Mouse (Mus musculus) limb, embryonic 15.5 days (tissue): ENCODE data around the gene Tbc1d32. TPM values are rescaled to one million over a fixed set of nuclear protein-coding genes. Genes with fewer than 3 reads are reported as not detected.

Source experiments
- ATAC-seq: fragments of 200-750 bp; cut with Nextera tagmentation; 2 replicates; pipeline ENCODE4 v1.8.0; 2017; ENCODE audit warnings: low read depth, moderate TSS enrichment; ENCODE audit not compliant: insufficient number of reproducible peaks, low FRiP score, low TSS enrichment
- H3K27ac ChIP-seq: fragments of 300-500 bp; sonication (generic); 2 replicates; pipeline ENCODE4 v1.5.1; 2015; ENCODE audit warnings: moderate library complexity, mild to moderate bottlenecking, inconsistent platforms
- H3K27me3 ChIP-seq: fragments of 300-500 bp; sonication (generic); 2 replicates; pipeline ENCODE4 v1.6.1; 2015; ENCODE audit warnings: inconsistent platforms
- H3K36me3 ChIP-seq: fragments of 300-500 bp; sonication (generic); 2 replicates; pipeline ENCODE4 v1.6.1; 2015; ENCODE audit warnings: inconsistent platforms
- H3K4me1 ChIP-seq: fragments of 300-500 bp; sonication (generic); 2 replicates; pipeline ENCODE4 v1.6.1; 2015; ENCODE audit warnings: inconsistent platforms
- H3K4me2 ChIP-seq: fragments of 300-500 bp; sonication (generic); 2 replicates; pipeline ENCODE4 v1.6.1; 2015; ENCODE audit warnings: mild to moderate bottlenecking, inconsistent platforms
- H3K4me3 ChIP-seq: fragments of 300-500 bp; sonication (generic); 2 replicates; pipeline ENCODE4 v1.5.1; 2015; ENCODE audit warnings: mild to moderate bottlenecking, inconsistent platforms
- H3K9ac ChIP-seq: fragments of 300-500 bp; sonication (generic); 2 replicates; pipeline ENCODE4 v1.6.1; 2015; ENCODE audit warnings: inconsistent platforms
- H3K9me3 ChIP-seq: fragments of 300-500 bp; sonication (generic); 2 replicates; pipeline ENCODE4 v1.6.1; 2016; ENCODE audit warnings: inconsistent platforms
- WGBS: fragments of 180-500 bp; shearing (Covaris S2); methylation state at CpG from one replicate; pipeline ENCODE4 v1.1.7; 2015; 5-methylcytosine and 5-hydroxymethylcytosine counted together
- polyA plus RNA-seq: library from polyadenylated mRNA; unstranded; fragments of >200 nt; fragmentation: Nextera tagmentation; extraction: Ambion mirVana; gene quantifications from 2 replicates; pipeline ENCODE4 v1.2.1, GENCODE M21; 2015

Tbc1d32 gene
- polyA plus RNA-seq, 1 experiment from 2014 or later, result 3.0 TPM

DNA sequence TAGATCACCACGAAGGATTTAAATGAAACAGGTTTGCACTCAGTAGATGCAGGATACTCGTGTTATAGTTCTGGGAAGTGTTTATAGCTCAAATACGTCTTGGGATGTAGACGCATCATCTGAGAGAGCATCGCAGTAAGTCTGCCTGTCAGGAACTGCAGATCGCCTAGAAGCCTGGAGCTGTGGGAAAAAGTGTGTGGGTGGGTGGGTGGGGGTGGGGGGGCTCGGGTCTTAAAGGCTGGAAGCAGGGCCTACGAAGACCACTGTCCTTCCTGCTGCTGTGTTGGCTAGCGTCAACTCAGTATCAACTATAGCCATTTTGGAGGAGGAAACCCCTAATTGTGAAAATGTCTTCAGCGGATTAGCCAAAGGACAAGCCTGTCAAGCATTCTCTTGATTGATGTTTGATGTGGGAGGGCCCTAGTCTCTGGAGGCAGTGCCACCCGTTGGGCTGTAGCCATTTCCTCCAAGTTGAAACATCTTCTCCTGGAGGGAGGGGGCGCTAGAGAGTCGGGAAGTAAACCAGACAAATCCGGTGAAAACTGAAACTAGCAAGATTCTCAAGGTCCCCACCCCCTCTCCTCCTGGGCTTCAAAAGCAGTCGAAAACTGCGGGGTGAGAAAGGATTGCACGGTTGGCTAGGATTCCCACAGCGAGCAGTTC, 122.0 kb downstream of the Tbc1d32 start, which contains the start of gene Msl3l2:
TSS of gene Msl3l2 (plus strand) at position 585 of the 663 bp plus-strand sequence.
- H3K36me3 ChIP-seq, result no peaks in the 10 kb centered on the region
- 28% methylated on average over 18 of the region's 18 CpGs for WGBS
- H3K27ac ChIP-seq, result no peak within 1 kb of the TSS
- H3K27me3 ChIP-seq, result no peaks in the 10 kb centered on the region
- H3K4me2 ChIP-seq, result peak within 1 kb of the TSS; percentile 40
- no peaks in the 10 kb centered on the region for H3K9me3 ChIP-seq
- H3K9ac ChIP-seq, result 0 out of 2 replicates have a peak within 1 kb of the TSS, but pooled peaks have one; percentile 14
- ATAC-seq, result peak; percentile 72; the same call in 1 of the 2 replicates
- peak within 1 kb of the TSS; percentile 34 for H3K4me3 ChIP-seq
- H3K4me1 ChIP-seq, result peaks cover 4% of the 10 kb centered on the region; the same call in 1 of the 2 replicates

DNA sequence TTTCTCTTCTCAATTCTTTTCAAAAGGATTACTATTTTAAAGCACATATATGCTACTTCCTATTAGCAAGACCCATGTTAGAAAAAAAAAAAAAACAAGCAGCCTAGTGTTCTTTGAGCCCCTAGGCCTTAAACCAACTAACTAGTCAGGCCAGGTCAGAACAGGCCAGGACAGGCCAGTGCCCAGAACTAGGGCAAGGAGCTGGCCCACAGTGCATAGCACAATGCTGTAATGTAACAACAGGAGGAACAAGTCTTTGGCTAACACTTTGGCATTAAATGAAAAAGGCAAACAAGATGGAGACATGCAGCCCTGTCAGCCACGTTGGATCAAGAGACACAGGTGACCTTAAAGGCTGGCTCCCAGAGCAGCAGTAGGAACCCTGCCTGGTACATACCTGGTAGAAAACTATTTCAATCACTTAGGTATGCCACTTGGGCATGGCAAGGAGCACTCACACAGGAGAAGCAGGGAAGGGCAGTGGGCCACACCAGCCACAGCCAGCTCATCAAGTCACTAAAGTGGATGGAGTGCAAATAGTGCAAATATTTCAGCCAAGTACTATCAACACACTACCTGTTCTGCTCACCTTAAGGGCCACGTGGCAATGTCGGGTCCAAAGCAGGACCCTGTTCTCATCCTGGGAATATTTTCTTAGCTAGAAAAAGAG, 128.7 kb downstream of the Tbc1d32 start:
- no peak overlapping the region for H3K4me2 ChIP-seq
- H3K27me3 ChIP-seq, result no peaks in the 10 kb centered on the region
- no peak for ATAC-seq
- no peak overlapping the region for H3K9ac ChIP-seq
- no peak overlapping the region for H3K27ac ChIP-seq
- H3K4me1 ChIP-seq, result no peaks in the 10 kb centered on the region
- no peak overlapping the region for H3K4me3 ChIP-seq
- no peaks in the 10 kb centered on the region for H3K36me3 ChIP-seq
- no peaks in the 10 kb centered on the region for H3K9me3 ChIP-seq
- 86% methylated on average over 3 of the region's 3 CpGs for WGBS

DNA sequence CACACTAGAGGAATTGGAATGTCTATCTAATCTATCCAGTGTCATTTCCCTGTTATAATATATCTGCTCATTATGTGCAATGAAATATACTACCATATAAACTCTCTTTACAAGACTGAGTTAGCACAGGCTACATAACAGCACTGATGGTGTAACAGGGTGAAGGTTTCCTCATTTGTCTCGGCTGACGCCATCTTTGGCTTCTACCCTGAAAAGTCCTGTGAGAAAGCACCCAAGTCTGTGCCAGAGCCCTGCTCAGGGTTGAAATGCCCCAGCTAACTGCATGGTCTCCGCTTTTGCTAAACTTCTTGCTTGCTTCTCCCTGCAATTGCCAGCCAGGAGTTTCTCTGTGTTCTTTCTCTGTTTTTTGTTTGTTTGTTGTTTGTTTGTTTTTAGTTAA, 129.4 kb downstream of the Tbc1d32 start:
- ATAC-seq, result no peak
- H3K4me3 ChIP-seq, result no peak overlapping the region
- no peak overlapping the region for H3K27ac ChIP-seq
- no peak overlapping the region for H3K4me2 ChIP-seq
- no peaks in the 10 kb centered on the region for H3K36me3 ChIP-seq
- H3K9ac ChIP-seq, result no peak overlapping the region
- H3K9me3 ChIP-seq, result no peaks in the 10 kb centered on the region
- no peaks in the 10 kb centered on the region for H3K27me3 ChIP-seq
- 73% methylated on average over 3 of the region's 3 CpGs for WGBS
- no peaks in the 10 kb centered on the region for H3K4me1 ChIP-seq

DNA sequence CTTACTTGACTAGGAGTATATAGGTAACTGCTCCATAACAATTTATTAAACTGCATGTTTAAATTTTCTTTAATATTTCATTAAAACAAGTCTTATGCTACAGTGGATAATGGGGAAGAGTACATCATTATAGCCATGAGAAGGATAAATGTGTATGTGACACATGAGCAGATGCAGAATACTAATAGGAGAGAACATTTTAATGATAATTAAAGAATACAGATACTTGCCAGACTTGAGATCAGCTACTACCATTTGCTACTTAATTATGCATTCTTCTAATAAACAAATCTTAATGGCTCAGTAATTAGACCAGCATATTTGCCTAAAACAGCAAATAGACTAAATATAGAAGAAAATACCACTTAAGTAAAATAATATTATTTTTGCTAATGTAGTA, 131.7 kb downstream of the Tbc1d32 start:
- Histone ChIP-seq H3K4me1 (no peaks in the 10 kb centered on the region), H3K27me3 (no peaks in the 10 kb centered on the region), H3K4me3 (no peak overlapping the region), H3K9ac (no peak overlapping the region), H3K9me3 (no peaks in the 10 kb centered on the region), H3K36me3 (no peaks in the 10 kb centered on the region), H3K27ac (no peak overlapping the region), H3K4me2 (no peak overlapping the region)
- ATAC-seq, result no peak

DNA sequence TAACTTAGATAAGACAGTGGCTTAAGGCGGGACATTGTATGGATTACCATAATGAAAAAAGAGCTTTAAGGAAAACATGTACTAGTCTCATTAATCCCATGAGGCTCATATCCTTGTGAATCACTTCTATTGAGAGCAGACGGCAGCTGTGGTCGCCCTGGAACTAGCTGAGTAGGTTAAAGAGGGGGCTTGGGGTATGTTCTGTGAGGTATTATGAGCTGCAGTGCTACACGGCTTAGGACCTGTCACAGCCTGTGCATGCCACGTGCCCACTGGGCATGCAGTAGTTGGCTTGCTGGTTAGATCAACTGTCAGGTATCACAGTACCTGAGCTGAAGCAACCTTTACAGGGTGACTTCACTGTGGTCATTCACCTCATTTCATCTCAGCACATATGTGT, 133.9 kb downstream of the Tbc1d32 start:
- no peaks in the 10 kb centered on the region for H3K36me3 ChIP-seq
- no peak overlapping the region for H3K27ac ChIP-seq
- no peak overlapping the region for H3K4me3 ChIP-seq
- no peak overlapping the region for H3K9ac ChIP-seq
- H3K27me3 ChIP-seq, result no peaks in the 10 kb centered on the region
- ATAC-seq, result no peak
- no peak overlapping the region for H3K4me2 ChIP-seq
- 53% methylated on average over 5 of the region's 5 CpGs for WGBS
- no peaks in the 10 kb centered on the region for H3K4me1 ChIP-seq
- H3K9me3 ChIP-seq, result no peaks in the 10 kb centered on the region

DNA sequence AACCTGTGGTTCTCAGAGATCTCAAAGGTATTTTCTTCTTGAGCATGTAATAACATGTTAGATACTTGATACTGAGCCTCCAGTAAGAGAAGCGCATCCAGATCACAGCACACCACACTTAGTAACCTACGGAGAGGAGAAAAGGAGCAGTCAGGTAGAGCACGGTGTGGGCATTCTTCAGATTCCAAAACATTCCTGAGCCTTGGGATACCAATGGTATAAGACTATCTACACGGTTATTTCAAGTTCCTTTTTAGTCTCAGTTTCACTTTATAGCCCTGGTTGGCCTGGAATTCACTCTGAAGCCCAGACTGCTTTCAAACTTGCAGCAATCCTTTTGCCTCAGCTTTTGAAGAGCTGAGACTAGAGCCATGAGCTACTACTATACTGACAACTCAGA, 138.8 kb downstream of the Tbc1d32 start:
- H3K9me3 ChIP-seq, result no peaks in the 10 kb centered on the region
- no peak overlapping the region for H3K27ac ChIP-seq
- H3K4me3 ChIP-seq, result no peak overlapping the region
- no peak for ATAC-seq
- no peaks in the 10 kb centered on the region for H3K36me3 ChIP-seq
- 65% methylated on average over 4 of the region's 4 CpGs for WGBS
- no peaks in the 10 kb centered on the region for H3K4me1 ChIP-seq
- H3K27me3 ChIP-seq, result no peaks in the 10 kb centered on the region
- no peak overlapping the region for H3K4me2 ChIP-seq
- no peak overlapping the region for H3K9ac ChIP-seq

DNA sequence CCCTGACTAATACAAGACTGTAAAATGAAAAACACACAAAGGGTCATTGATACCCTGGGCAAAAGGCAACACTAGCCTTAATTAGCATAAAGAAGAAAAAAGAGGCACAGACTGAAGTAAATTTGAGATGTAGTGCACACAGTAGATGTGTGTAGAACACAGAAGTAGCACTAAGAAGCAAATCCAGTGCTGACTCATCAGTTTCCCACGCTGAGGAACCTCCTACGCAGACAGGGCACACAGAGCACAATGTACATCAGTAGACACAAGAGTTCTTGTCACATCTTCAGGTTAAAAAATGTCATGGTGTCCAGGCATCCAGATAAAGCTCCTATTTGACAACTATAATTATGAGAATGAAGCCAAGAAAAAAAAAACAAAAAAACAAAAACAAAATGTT, 165.7 kb downstream of the Tbc1d32 start:
- Histone ChIP-seq H3K27ac (no peak overlapping the region), H3K4me1 (no peaks in the 10 kb centered on the region), H3K36me3 (no peaks in the 10 kb centered on the region), H3K9me3 (no peaks in the 10 kb centered on the region), H3K4me2 (no peak overlapping the region), H3K27me3 (no peaks in the 10 kb centered on the region), H3K9ac (no peak overlapping the region), H3K4me3 (no peak overlapping the region)
- no peak for ATAC-seq
- WGBS, result 92% methylated on average over 2 of the region's 2 CpGs

DNA sequence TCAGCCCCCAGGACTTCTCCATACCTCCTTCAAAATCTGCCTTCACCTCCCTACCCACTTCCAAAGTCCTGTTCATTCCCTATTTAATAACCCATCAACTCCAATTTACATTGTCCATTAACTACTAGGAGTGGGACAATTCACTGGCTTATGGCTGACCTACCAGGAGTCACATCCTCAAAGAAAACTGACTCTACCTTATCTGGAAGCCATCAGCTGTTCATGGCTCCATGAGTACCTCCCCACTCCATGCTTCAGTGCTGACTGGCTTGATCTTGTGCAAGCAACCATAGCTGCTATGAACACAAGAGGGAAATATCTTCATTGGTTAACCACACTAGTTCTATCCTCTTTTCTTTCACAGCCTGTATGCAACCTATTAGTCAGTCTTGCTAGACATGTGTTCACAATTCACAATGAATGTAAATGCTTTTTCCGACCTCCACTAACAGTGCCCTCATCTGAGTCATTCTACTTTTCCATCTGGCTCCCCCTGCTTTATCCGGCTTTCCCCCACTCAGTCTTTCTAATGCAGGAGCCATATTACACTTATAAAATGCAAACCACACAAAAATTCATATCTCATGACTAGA, 167.2 kb downstream of the Tbc1d32 start:
- Histone ChIP-seq H3K27ac (no peak overlapping the region), H3K4me3 (no peak overlapping the region), H3K27me3 (no peaks in the 10 kb centered on the region), H3K9me3 (no peaks in the 10 kb centered on the region), H3K4me1 (no peaks in the 10 kb centered on the region), H3K9ac (no peak overlapping the region), H3K36me3 (no peaks in the 10 kb centered on the region), H3K4me2 (no peak overlapping the region)
- no peak for ATAC-seq
- 64% methylated on average over 2 of the region's 2 CpGs for WGBS

DNA sequence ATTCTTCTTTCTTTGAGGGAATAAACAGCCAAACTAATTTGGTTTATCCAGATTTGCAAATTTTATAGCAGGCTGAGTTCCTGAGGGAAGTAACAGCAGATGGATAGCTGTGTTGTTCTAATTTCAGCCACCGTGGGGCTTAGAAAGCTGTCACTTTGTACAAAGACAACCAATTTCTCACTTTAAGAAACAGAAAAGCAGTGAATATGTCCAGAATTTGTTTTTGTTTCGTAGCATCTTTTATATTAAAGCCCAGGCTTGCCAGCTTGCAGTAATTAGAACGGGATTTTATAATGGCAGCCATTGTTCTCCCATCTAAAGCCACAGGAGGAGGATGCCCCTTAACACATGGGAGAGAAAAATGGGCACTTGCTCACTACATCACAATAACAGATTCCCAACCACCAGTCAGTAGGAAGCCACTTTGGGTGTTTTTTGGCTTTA, 169.5 kb downstream of the Tbc1d32 start:
- no peaks in the 10 kb centered on the region for H3K36me3 ChIP-seq
- no peaks in the 10 kb centered on the region for H3K9me3 ChIP-seq
- no peak overlapping the region for H3K4me3 ChIP-seq
- no peaks in the 10 kb centered on the region for H3K4me1 ChIP-seq
- H3K4me2 ChIP-seq, result no peak overlapping the region
- WGBS, result 50% methylated on average over 3 of the region's 3 CpGs
- ATAC-seq, result no peak
- H3K27me3 ChIP-seq, result no peaks in the 10 kb centered on the region
- H3K9ac ChIP-seq, result no peak overlapping the region
- no peak overlapping the region for H3K27ac ChIP-seq

DNA sequence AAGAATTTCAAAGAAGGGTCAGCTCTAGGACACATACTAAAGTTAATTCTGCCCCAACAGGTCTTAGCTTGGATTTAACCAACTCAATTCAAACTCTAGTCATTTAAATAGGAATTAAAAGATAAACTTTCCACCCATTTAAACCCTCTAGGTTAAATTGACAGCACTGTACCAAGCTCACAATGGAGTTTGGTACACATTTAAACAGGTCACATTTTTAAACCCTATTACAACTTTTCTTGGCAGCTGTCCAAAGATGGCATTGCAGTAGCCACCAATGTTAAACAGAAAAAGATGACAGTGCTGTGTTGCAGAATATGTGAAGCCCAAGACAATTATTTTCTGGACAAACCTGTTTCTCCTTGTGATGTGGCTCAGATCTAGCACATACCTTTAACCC, 203.1 kb downstream of the Tbc1d32 start:
- Histone ChIP-seq H3K4me2 (no peak overlapping the region), H3K27me3 (no peaks in the 10 kb centered on the region), H3K27ac (no peak overlapping the region), H3K9me3 (no peaks in the 10 kb centered on the region), H3K4me3 (no peak overlapping the region), H3K36me3 (no peaks in the 10 kb centered on the region), H3K9ac (no peak overlapping the region), H3K4me1 (no peaks in the 10 kb centered on the region)
- ATAC-seq, result no peak

DNA sequence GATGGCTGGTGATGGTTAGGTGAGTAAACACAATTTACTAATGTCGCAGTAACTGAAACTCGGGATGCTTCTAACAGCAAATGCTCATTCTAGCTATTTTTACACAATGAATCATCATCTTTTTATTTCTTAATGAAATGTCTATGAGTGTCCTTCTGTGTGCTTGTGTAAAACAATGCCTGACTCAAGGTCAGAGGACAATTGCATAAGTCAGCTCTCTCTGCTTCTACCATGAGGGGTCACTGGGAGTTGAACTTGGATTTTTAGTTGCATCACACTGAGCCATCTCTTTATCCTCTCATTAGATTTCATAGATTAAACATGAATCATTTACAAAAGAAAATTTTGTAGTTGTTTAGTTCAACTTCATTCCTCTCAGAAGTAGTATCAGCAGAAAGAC, 203.9 kb downstream of the Tbc1d32 start:
- Histone ChIP-seq H3K4me1 (no peaks in the 10 kb centered on the region), H3K27ac (no peak overlapping the region), H3K9me3 (no peaks in the 10 kb centered on the region), H3K27me3 (no peaks in the 10 kb centered on the region), H3K36me3 (no peaks in the 10 kb centered on the region), H3K4me2 (no peak overlapping the region), H3K4me3 (no peak overlapping the region), H3K9ac (no peak overlapping the region)
- WGBS, result 89% methylated on average over 2 of the region's 2 CpGs
- ATAC-seq, result no peak

DNA sequence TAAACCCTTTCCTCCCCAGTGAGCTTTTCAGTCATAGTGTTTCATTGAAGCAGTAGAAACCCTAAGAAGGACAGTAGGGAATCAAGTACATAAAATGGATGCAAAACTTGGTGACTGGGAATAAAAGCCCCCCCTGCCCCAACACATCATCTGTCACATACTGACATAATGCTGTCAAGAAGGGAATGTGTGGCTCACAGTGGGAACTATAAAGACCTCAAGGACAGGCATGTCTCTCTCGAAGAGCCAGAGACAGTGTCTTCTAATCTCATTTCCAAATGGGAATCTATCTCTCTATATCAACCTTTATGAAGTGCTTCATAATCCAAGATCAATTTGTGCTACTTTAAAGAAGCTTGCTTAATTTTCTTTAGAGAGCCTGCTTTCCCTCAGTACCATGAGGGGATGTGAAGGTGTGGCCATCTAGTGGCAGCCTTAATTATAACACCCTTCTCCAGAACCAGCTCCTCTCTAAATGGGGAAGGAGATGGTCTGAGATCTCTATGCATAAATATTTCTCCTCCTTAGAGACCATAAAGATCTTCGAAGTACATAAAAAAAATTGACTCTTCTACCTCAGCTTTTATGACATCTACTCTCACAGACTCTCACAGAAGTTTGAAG, 248.5 kb downstream of the Tbc1d32 start:
- no peaks in the 10 kb centered on the region for H3K4me1 ChIP-seq
- no peaks in the 10 kb centered on the region for H3K9me3 ChIP-seq
- no peak overlapping the region for H3K4me2 ChIP-seq
- 30% methylated on average over 2 of the region's 2 CpGs for WGBS
- H3K36me3 ChIP-seq, result no peaks in the 10 kb centered on the region
- H3K27ac ChIP-seq, result no peak overlapping the region
- H3K9ac ChIP-seq, result no peak overlapping the region
- H3K27me3 ChIP-seq, result no peaks in the 10 kb centered on the region
- no peak for ATAC-seq
- no peak overlapping the region for H3K4me3 ChIP-seq
